Mouse (Mus musculus): ENCODE measurements around the gene Dglucy. TPM values are rescaled to one million over a fixed set of nuclear protein-coding genes. Genes with fewer than 3 reads are reported as not detected.

The Dglucy gene
- polyA plus RNA-seq, 1 experiment from 2014 or later = 3.6 TPM

DNA sequence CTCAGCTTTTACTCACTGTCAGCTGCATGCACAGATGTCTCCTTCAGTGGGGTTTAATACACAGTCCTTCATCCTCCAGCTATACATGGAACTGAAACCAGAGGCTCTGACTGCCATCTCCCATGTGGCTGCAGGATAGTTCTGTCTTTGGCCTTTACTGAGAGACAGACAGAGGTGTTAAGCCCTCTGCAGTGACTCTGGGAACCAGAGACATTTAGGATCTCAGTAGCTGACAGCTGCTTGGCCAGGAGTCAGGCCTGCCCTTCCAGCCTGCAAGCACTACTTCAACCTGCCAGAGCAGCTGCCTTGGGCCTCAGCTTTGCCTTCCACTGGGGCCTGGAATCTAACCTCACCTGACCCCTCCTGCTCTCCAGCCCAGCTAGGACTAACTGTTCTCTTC, 41.1 kb downstream of the Dglucy start:
- Histone ChIP-seq H3K9ac (ENCODE audit: low read depth, low read length) (no peak overlapping the region), H3K36me3 (ENCODE audit: control insufficient read depth, insufficient read depth, low read length) (no peaks in the 10 kb centered on the region), H3K27me3 (ENCODE audit: control insufficient read depth, insufficient read depth, low read length) (no peaks in the 10 kb centered on the region), H3K9me3 (ENCODE audit: control insufficient read depth, low read length) (no peaks in the 10 kb centered on the region), H3K4me2 (replicated peaks; ENCODE audit: low read depth, low read length) (no peak overlapping the region), H3K4me1 (ENCODE audit: control insufficient read depth, insufficient read depth, low read length) (no peaks in the 10 kb centered on the region), H3K27ac (ENCODE audit: low read depth, low read length) (no peak overlapping the region), H3K4me3 (ENCODE audit: low read length) (no peak overlapping the region)
- ATAC-seq (ENCODE audit: low FRiP score, low TSS enrichment) = no peak

DNA sequence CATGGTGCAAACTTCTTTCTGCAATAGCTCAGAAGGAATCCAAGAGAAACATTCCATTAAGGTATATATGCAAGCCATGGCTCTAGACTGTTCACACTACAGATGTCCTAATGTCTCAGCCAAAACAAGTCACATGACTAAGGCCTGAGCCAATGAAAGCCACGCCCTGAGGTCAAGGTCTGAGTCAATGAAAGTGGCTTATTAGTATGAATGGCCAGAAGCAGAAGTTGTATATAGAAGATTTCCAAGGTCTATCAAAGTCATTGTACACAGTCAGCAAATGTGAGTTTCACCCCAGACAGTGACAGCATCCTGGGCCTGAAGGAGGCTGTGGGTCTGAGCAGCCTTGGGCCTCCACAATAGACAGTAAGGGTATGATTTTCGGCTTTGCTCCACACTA, 52.2 kb downstream of the Dglucy start:
- no peak for ATAC-seq (ENCODE audit: low FRiP score, low TSS enrichment)
- Histone ChIP-seq H3K9ac (ENCODE audit: low read depth, low read length) (no peak overlapping the region), H3K36me3 (ENCODE audit: control insufficient read depth, insufficient read depth, low read length) (no peaks in the 10 kb centered on the region), H3K4me2 (replicated peaks; ENCODE audit: low read depth, low read length) (no peak overlapping the region), H3K4me3 (ENCODE audit: low read length) (no peak overlapping the region), H3K27me3 (ENCODE audit: control insufficient read depth, insufficient read depth, low read length) (no peaks in the 10 kb centered on the region), H3K9me3 (ENCODE audit: control insufficient read depth, low read length) (no peaks in the 10 kb centered on the region), H3K27ac (ENCODE audit: low read depth, low read length) (no peak overlapping the region), H3K4me1 (ENCODE audit: control insufficient read depth, insufficient read depth, low read length) (no peaks in the 10 kb centered on the region)
- 87% methylated on average over 2 of the region's 2 CpGs for WGBS

DNA sequence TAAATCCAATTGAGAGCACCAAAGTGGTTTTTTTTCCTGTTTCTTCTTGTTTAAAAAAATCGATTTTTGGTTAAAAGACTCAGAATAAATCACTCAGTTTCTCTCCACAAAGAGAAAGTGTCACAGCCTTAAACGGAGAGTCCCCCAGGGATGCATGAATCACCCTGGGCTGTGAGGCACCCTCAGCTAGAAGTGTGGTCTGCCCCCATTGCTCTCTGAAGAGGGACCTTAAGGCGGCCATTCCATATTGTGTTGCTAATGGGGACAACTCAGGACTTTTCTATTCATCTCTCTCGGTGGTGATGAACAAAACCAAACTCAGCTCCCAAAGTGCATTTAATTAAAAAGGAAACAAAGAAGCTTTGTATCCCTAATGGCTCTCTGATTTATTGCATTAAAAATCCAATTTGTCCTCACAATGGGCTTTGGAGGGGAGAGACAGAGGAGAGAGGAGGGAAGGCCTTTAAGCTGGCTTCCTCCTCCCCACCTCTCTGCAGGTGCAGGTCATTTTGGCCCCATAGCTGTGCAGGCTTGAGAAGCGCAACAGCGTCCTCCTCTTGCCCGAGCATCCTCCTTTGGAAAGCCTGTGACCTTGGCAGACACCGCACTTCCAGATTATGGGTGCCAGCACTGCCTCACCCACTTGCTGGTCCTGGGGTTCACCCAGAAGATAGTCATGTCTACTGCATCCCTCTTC, 52.9 kb downstream of the Dglucy start:
- WGBS = 55% methylated on average over 8 of the region's 8 CpGs
- H3K27ac ChIP-seq (ENCODE audit: low read depth, low read length) = no peak overlapping the region
- H3K4me1 ChIP-seq (ENCODE audit: control insufficient read depth, insufficient read depth, low read length) = no peaks in the 10 kb centered on the region
- no peak overlapping the region for H3K9ac ChIP-seq (ENCODE audit: low read depth, low read length)
- H3K4me3 ChIP-seq (ENCODE audit: low read length) = no peak overlapping the region
- H3K9me3 ChIP-seq (ENCODE audit: control insufficient read depth, low read length) = no peaks in the 10 kb centered on the region
- no peak overlapping the region for H3K4me2 ChIP-seq (replicated peaks; ENCODE audit: low read depth, low read length)
- no peaks in the 10 kb centered on the region for H3K36me3 ChIP-seq (ENCODE audit: control insufficient read depth, insufficient read depth, low read length)
- ATAC-seq (ENCODE audit: low FRiP score, low TSS enrichment) = no peak
- no peaks in the 10 kb centered on the region for H3K27me3 ChIP-seq (ENCODE audit: control insufficient read depth, insufficient read depth, low read length)

DNA sequence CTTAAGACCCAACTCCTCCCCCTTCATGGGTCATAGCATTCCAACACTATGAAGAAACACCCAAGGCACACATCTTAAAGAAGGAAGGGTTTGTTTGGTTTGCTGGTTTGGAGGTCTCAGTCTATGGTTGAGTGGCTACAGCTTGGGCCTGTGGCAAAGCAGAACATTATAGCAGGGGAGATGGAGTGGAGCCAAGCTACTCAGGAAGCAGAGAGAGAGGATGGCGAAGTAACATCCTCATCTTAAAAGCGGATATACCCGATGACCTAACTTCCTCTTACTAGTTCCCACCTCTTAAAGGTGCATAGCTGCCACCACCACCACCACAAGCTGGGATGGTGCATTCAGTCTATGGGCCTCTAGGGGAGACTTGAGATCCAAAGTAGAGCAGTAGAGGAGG, 58.4 kb downstream of the Dglucy start:
- no peaks in the 10 kb centered on the region for H3K36me3 ChIP-seq (ENCODE audit: control insufficient read depth, insufficient read depth, low read length)
- H3K27me3 ChIP-seq (ENCODE audit: control insufficient read depth, insufficient read depth, low read length) = no peaks in the 10 kb centered on the region
- H3K9me3 ChIP-seq (ENCODE audit: control insufficient read depth, low read length) = no peaks in the 10 kb centered on the region
- H3K4me2 ChIP-seq (replicated peaks; ENCODE audit: low read depth, low read length) = no peak overlapping the region
- ATAC-seq (ENCODE audit: low FRiP score, low TSS enrichment) = no peak
- H3K9ac ChIP-seq (ENCODE audit: low read depth, low read length) = no peak overlapping the region
- no peaks in the 10 kb centered on the region for H3K4me1 ChIP-seq (ENCODE audit: control insufficient read depth, insufficient read depth, low read length)
- H3K27ac ChIP-seq (ENCODE audit: low read depth, low read length) = no peak overlapping the region
- WGBS = 83% methylated on average over 3 of the region's 3 CpGs
- no peak overlapping the region for H3K4me3 ChIP-seq (ENCODE audit: low read length)

DNA sequence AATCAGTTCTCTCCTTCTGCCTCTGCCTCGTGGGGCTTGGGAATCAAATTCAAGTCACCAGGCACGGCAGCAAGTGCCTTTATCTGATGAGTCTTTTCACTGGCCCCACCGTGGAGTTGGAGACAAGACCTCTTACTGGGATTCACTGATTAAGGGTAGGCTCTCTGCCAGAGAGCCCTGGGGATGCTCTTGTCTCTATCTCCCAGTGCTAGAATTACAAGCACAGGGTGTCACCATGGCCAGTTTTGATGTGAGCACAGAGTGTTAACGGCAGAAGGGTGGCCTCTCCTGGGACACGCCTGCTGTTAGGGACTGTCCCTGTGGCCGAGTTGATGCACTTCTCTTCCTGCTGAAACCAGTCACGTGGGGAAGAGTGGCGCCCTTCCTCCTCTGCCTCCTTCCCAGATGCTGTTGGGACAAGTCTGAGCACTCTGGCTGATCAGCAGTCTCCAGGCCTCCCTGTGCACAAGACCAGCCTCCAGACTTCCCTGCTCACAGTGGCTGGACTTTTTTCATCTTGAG, 60.3 kb downstream of the Dglucy start:
- Histone ChIP-seq H3K9ac (ENCODE audit: low read depth, low read length) (no peak overlapping the region), H3K4me1 (ENCODE audit: control insufficient read depth, insufficient read depth, low read length) (no peaks in the 10 kb centered on the region), H3K27me3 (ENCODE audit: control insufficient read depth, insufficient read depth, low read length) (no peaks in the 10 kb centered on the region), H3K4me2 (replicated peaks; ENCODE audit: low read depth, low read length) (no peak overlapping the region), H3K9me3 (ENCODE audit: control insufficient read depth, low read length) (no peaks in the 10 kb centered on the region), H3K4me3 (ENCODE audit: low read length) (no peak overlapping the region), H3K27ac (ENCODE audit: low read depth, low read length) (no peak overlapping the region), H3K36me3 (ENCODE audit: control insufficient read depth, insufficient read depth, low read length) (no peaks in the 10 kb centered on the region)
- no peak for ATAC-seq (ENCODE audit: low FRiP score, low TSS enrichment)
- 41% methylated on average over 8 of the region's 8 CpGs for WGBS

DNA sequence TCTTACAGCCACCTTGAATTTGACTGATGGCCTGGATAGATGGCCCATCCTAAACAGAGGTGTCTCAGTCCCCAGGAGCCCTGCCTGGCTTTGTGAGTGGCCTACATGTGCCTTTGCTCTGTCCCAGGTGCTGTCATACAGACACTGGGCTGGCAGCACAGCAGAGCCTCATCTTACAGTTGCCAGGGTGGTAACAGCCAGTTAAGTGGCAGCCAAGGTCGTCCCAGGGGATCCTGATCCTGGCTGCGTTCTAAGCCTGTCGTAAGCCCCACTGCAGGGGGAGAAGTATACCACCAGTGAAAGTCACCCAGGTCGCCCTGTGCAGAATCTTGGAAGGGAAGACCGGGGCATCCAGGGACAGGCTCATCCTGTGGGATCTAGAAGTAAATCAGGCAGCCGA, 61.1 kb downstream of the Dglucy start:
- ATAC-seq (ENCODE audit: low FRiP score, low TSS enrichment) = no peak
- Histone ChIP-seq H3K4me1 (ENCODE audit: control insufficient read depth, insufficient read depth, low read length) (no peaks in the 10 kb centered on the region), H3K27me3 (ENCODE audit: control insufficient read depth, insufficient read depth, low read length) (no peaks in the 10 kb centered on the region), H3K9me3 (ENCODE audit: control insufficient read depth, low read length) (no peaks in the 10 kb centered on the region), H3K36me3 (ENCODE audit: control insufficient read depth, insufficient read depth, low read length) (no peaks in the 10 kb centered on the region), H3K27ac (ENCODE audit: low read depth, low read length) (no peak overlapping the region), H3K4me2 (replicated peaks; ENCODE audit: low read depth, low read length) (no peak overlapping the region), H3K4me3 (ENCODE audit: low read length) (no peak overlapping the region), H3K9ac (ENCODE audit: low read depth, low read length) (no peak overlapping the region)
- 87% methylated on average over 6 of the region's 6 CpGs for WGBS

DNA sequence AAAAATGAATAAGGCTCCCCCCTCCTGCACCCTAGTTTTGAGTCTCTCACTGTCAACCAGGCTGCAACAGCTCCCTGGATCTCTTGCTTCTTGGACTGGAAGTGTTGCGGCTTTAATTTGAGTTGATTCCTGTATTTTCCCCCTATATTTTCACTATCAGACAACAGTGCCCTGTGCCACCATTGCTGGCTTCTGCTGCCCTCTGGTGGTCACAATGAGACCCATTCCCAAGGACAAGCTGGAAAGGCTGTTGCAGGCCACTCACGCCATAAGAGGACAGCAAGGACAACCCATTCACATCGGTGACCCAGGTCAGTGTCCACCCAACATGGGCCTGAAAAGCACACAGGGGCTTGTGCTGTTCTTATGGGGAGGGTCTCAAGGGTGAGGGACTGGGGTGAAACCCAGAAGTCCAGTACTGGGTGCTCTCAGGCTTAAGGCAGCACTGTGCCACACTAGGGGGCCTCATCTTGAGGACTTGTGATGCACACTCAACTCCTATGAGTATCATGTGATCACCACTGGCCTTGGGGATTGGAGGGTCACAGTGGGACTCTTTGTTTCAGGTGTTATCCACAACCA, 62.4 kb downstream of the Dglucy start:
- Histone ChIP-seq H3K4me2 (replicated peaks; ENCODE audit: low read depth, low read length) (no peak overlapping the region), H3K36me3 (ENCODE audit: control insufficient read depth, insufficient read depth, low read length) (no peaks in the 10 kb centered on the region), H3K27me3 (ENCODE audit: control insufficient read depth, insufficient read depth, low read length) (no peaks in the 10 kb centered on the region), H3K27ac (ENCODE audit: low read depth, low read length) (no peak overlapping the region), H3K9me3 (ENCODE audit: control insufficient read depth, low read length) (no peaks in the 10 kb centered on the region), H3K4me3 (ENCODE audit: low read length) (no peak overlapping the region), H3K4me1 (ENCODE audit: control insufficient read depth, insufficient read depth, low read length) (no peaks in the 10 kb centered on the region), H3K9ac (ENCODE audit: low read depth, low read length) (no peak overlapping the region)
- peak; percentile 85 for ATAC-seq (ENCODE audit: low FRiP score, low TSS enrichment)
- WGBS = 23% methylated on average over 3 of the region's 3 CpGs

DNA sequence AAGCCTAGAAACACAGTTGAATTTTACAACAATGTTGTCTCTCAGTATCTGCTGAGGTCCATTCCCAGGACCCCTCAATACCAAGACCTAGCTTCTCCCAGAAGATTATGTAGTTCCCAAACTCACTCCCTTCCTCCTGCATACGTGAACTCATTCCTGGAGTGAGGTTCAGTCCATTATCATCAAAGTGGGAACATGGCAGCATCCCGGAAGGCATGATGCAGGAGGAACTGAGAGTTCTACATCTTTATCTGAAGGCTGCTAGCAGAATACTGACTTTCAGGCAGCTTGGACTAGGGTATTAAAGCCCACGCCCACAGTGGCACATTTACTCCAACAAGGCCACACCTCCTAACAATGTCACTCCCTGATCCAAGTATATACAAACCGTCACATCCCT, 64.3 kb downstream of the Dglucy start:
- H3K27ac ChIP-seq (ENCODE audit: low read depth, low read length) = no peak overlapping the region
- ATAC-seq (ENCODE audit: low FRiP score, low TSS enrichment) = no peak
- WGBS = 90% methylated on average over 4 of the region's 4 CpGs
- no peak overlapping the region for H3K9ac ChIP-seq (ENCODE audit: low read depth, low read length)
- H3K27me3 ChIP-seq (ENCODE audit: control insufficient read depth, insufficient read depth, low read length) = no peaks in the 10 kb centered on the region
- H3K4me3 ChIP-seq (ENCODE audit: low read length) = no peak overlapping the region
- no peaks in the 10 kb centered on the region for H3K9me3 ChIP-seq (ENCODE audit: control insufficient read depth, low read length)
- peaks cover 11% of the 10 kb centered on the region; the same call in 1 of the 2 replicates for H3K4me1 ChIP-seq (ENCODE audit: control insufficient read depth, insufficient read depth, low read length)
- H3K36me3 ChIP-seq (ENCODE audit: control insufficient read depth, insufficient read depth, low read length) = no peaks in the 10 kb centered on the region
- H3K4me2 ChIP-seq (replicated peaks; ENCODE audit: low read depth, low read length) = no peak overlapping the region

DNA sequence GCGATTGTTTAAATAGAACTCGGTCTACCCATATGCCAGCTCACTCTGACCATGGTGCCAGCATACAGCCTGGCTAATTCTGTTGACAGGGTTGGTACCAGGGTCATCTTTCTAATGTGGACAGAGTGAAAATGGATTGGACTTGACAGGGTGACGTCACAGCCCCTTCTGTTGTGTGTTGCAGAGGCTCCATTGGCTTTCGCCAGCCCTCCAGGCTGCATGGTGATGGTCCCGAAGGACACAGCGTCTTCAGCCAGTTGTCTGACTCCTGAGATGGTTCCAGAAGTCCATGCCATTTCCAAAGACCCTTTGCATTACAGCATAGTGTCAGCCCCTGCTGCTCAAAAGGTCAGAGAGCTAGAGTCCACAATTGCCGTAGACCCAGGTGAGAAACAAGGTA, 65.7 kb downstream of the Dglucy start:
- H3K27me3 ChIP-seq (ENCODE audit: control insufficient read depth, insufficient read depth, low read length) = no peaks in the 10 kb centered on the region
- no peak overlapping the region for H3K4me3 ChIP-seq (ENCODE audit: low read length)
- peaks cover 11% of the 10 kb centered on the region; the same call in 1 of the 2 replicates for H3K4me1 ChIP-seq (ENCODE audit: control insufficient read depth, insufficient read depth, low read length)
- no peak overlapping the region for H3K27ac ChIP-seq (ENCODE audit: low read depth, low read length)
- 85% methylated on average over 7 of the region's 7 CpGs for WGBS
- no peak for ATAC-seq (ENCODE audit: low FRiP score, low TSS enrichment)
- no peaks in the 10 kb centered on the region for H3K9me3 ChIP-seq (ENCODE audit: control insufficient read depth, low read length)
- no peak overlapping the region for H3K9ac ChIP-seq (ENCODE audit: low read depth, low read length)
- no peaks in the 10 kb centered on the region for H3K36me3 ChIP-seq (ENCODE audit: control insufficient read depth, insufficient read depth, low read length)
- H3K4me2 ChIP-seq (replicated peaks; ENCODE audit: low read depth, low read length) = no peak overlapping the region

Measured in kidney, embryonic 14.5 days (tissue).